Mouse (Mus musculus) lung, postnatal 36 days (tissue): ENCODE data around the gene Cldn2.
A peak's percentile ranks its signal among the peaks of the same experiment; 100 is the strongest.
"Not testable (repeated sequence)": the region's sequence is repeated elsewhere in the genome, so short reads cannot be mapped to it uniquely, and the experiment has no call there.

Experiments
- DNase-seq: peaks from one replicate; pipeline ENCODE4 v3.0.0; 2022; ENCODE audit warnings: mixed read lengths

Gene Cldn2

DNA sequence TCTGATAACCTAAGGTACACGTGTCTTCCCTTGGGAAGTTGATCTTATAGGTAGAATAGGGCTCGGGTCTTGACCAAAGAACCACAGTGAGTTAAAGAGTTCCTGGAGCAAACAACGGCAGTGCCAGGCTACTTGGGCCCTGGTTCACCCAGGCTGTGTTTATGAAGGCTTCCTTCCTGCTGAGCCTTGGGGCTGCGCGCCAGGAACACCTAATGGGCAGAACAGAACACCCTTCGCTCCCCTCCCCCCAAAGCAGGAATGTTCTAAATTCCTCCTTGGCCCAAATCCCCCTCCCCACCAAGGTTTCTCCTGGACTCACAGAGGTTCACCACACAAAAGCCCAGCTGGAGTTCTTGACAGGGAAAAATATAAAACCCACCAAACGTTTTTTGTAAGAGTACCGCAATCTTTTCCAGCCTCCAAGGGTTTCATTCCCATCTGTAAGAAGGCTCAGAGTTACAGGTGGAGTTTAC, at the start of gene Cldn2:
Cldn2 (plus strand) TSS at position 423 of the 473 bp plus-strand sequence.
- DNase-seq: peak; percentile 59

DNA sequence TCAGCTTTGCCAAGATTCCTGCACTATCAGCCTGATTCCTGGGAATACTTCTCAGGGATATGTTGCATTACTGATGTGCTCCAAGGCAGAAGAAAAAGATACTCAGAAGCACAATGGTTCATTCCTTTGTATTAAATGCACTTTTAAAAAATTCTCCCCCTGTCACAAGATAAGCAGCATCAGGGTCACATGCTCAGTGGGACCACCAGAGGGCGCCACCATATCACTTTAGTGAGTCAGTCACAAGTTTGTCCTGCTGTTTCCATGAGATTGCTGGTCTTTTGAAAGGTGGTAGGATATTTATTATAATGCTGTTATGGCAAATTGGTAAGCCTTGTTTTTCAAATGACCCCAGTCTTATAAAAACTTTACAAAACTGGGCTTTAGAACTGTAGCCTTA, 48.8 kb upstream of the Cldn2 start:
- peak; percentile 59 for DNase-seq

DNA sequence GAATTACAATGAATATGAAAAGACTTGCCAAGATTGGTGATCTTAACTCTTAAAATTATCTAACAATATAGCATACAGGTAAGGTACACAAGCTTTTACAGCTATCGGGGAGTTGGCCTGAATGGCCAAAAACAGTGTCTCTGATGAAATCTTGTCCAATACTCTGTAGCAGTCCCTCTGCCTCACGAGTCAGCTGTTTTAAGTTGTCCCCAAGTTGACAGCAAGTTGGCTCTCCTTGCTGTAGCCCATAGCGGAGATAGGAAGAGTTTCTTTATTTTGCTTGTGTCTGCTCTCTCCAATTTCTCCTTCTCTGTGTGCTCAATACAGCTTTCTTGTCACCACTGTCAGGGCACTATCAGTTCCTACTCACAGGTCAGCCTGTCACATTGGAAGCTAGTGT, 42.0 kb upstream of the Cldn2 start:
- not testable (repeated sequence) for DNase-seq

DNA sequence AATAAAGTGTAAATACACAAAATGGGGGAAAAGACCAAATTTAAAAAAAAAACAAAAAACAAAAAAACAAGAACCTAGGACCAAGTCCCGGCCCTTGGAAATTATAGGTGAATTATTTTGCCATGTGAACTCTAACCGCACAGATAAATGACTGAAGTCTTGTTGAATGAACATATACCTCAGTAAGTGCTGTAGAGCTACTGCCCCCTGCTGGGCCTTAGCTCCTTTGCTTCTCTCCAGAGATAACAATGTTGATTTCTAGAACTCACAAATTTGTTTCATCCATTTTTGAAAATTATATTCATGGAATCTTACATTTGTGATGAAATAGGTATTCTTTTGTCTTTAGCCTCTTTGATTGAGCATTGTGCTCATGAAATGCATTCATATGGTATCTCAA, 38.1 kb upstream of the Cldn2 start:
- DNase-seq: peak; percentile 64

DNA sequence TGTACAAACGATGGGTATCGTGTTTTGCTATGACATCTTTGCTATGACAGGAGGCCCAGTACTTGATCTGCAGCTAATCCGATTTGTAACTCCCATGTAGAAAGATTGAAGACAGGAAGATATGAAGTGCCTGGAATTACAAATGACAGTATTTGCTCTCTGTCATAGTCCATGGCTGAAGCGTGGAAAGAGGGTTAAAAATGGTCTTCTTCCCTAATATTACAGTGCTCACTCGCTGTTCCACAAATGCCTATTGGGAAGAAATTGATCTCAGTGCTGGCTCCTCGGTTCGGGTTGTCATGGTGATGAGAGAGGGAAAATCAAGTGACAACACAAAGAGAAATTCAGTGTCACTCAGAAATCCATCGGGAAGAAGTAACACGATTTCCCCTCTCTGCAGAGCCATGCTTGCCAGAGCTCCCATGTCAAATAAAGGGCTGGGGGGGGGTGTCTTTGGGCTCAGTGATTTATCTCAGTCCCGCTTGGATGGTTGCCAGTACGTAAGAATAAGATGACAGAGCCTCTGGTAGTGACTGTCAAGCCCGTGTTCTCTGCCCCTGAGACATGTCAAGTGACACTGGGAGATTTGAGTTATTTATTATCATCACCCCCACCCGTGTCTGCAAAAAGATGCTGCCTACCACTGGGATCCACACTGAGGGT, 30.5 kb upstream of the Cldn2 start:
- DNase-seq: no peak

DNA sequence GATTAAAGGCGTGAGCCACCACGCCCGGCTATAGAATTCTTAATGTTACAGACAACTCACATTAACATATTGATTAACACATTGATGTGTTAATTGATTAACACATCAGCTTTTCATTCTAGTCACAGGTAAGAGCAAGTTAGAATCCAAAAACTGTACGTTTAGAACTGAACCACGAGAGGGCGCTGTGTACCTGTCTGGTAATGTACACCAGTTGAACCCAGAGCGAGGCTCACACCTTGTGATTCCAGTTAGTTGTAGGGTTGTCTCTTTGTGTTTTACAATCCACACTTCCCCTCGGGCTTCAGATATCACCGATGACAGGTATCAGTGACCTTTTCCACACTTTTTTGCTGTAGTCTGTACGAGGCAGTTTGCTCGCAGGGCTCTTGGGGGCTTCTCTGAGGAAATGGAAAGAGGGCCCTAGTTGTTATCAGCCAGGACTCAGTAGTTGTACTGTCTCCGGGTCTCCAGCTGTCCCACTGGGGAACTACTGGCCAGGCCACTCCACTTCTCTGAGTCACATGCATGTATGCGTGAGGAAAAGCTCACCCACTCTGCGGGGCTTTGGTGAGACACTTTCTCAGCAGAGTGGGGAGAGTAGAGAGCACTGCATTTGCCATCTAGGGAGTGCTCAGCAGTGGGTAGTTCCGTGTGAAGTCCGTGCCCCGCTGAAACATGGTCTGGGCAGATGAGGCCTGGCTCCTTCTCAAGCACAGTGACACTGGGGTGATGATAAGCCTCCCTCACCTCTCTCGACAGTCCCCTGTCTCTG, 26.1 kb upstream of the Cldn2 start:
- DNase-seq: peak; percentile 42

DNA sequence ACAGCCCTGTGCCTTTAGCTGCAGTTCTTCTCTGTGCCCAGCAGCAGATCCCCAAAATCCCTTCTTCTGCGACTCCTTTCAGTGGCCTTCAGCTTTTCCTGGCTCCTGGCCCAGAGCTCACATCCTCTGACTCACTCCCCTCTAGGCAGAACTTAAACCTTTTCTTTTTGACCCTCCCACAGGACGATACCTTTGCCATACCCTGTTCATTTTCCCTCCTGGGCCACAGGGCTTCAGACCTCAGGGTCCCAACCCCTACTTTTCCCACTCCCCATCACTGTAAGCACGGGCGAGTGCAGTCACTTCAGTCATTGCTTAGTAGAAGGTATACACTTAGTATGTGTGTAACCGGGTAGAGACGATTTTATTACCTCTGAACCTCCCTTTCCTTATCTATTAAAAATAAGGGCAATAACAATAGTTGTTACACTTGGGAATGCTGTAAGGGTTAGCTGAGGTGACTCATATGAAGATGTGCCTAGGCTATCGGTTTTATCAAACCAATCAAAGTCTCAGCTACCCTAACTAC, 25.5 kb upstream of the Cldn2 start:
- peak; percentile 7 for DNase-seq

DNA sequence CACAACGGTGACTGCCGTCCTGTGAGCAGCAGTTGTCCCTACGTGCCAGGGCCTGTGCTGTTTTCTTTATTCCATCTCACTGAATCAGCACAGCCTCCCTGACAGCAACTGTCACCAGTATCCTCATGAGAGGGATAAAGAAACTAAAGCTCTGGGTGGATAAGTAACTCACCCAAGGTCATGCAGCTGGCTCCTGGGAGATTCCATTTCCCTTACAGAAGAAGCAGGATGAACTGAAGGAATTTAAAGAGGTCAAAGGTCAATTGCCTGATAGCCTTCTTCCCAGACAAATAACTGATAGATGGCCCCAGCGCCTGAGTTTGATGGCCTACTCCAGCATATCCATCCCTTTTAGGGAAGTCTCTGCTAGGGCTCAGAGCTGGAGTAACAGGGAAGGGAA, 23.3 kb upstream of the Cldn2 start:
- no peak for DNase-seq

DNA sequence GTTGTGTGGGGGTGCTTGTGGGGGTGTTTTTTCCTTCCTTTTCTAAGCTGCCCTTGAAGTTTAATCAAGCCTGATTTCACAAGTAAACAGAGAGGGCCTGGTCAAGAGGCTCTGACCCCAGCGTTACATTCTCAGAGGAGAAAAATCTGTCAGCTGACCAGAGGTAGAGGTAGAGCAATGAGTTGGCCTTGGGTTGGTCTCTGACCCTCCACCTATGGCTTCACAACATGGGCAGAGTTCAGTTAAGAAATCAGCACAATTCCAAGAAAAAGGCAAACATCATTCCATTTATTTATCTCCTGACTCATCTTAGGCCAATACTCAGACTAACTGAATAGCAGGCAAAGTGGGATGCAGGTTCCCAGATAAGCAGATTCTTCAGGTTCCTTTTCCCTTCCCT, 21.7 kb upstream of the Cldn2 start:
- no peak for DNase-seq

DNA sequence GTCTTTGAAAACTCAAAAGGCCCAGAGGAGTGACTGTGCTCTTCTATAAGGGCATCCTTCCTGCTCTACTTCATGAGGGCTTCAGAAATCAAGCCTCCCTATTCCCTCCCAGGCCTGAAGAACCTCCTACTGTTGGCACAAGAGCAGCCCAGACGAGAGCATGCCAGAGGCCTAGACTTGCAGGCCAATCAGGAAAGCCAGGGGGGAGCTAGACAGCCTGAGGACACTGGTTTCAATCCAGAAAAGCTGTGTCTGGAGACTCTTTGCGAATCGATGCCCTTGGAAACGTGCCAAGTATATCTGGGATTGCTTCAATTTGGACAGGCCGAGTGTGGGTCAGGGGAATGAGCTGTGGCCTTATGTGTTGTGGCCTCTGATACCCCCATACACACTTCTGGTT, 21.2 kb upstream of the Cldn2 start:
- peak; percentile 8 for DNase-seq

DNA sequence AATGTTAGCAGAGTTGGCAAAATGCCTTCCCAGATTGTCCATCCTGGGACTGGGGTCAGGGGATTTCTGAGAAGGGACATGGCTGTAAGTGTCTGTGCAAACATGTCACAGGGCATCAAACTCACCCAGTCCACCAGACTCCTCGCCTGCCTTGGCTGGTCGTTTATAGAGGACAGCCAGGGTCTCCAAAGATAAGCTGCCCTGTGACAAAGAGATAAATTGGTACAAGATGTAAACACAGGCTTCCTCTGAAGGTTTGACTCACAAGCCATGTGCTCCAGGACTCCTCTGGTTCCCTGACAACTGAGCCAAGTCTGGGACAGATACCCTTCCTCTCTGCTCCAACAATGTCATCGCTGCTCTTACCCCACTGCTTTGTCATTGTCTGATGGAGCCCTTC, 19.6 kb upstream of the Cldn2 start:
- peak; percentile 21 for DNase-seq

DNA sequence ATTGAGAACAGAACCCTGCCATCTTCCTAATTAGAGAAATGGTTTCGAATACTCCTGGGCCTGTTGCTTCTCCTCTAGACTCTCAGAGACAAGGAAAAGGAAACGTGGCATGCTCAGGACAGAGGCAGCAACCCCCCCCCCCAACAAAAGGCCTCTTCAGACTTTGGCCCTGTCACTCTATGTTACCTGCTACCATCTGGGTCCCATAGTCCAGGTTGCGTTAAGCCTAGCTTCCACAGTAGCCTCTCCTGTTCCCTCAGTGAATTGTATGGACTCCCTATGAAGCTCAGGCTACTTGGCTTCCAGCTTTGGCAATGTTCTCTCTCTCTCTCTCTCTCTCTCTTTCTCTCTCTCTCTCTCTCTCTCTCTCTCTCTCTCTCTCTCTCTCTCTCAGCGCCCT, 19.1 kb upstream of the Cldn2 start:
- DNase-seq: no peak

DNA sequence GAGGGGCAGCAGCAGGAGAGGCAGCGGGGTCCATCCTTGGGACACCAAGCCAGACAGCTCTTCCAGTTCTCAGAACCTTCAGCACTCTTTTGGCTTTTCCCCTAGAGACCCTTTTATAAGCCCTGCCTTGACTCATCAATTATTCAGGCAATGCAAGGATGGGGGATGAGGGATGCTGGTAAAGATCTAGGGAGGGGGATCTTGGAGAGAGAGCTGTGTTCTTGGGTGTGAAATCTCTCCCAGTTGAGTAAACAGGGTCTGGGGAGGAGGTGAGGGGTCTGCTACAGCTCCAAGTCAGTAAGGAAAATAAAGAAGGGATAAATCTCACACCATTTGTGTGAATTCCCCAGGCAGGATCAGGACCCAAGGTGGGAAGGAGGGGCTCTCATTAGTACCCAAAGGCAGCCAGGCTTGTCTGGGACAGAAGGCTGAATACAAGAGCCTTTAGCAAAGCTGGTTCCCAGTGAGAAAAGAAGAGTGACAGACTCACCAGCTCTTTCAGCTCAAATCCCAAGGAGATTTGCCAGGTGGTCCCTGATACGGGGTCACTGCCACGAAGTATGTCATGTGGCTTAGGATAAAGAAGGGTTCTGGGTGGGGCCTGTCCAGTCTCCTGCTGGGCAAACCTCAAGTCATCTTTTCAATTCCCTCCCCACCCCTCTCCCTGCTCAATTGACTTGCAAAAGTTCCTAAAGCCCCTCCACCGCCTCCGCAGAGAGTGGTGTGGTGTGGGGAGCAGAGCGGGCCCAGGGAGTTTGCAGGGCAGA, 18.2 kb upstream of the Cldn2 start, which contains the start of gene Ripply1:
Ripply1 (minus strand) TSS at position 76 of the 767 bp plus-strand sequence.
- no peak for DNase-seq

DNA sequence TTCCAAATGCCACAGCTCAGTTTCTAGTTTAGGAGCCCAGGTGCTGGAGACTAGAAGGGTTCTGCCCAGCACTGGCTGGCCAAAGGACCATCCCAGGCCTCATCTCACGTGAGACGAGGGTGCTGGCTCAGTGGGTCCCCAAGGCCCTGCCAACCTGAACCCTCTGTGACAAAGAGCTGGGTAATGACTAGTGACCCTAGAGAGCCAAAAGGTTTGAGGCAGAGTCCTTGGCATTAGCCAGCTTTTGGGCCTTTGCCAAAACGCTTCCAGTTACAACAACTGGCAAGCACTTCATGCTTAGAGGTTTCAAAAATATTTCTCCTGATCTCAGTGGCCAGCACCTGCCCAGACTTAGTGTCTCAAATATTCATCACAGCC, 17.6 kb upstream of the Cldn2 start:
- peak; percentile 53 for DNase-seq

DNA sequence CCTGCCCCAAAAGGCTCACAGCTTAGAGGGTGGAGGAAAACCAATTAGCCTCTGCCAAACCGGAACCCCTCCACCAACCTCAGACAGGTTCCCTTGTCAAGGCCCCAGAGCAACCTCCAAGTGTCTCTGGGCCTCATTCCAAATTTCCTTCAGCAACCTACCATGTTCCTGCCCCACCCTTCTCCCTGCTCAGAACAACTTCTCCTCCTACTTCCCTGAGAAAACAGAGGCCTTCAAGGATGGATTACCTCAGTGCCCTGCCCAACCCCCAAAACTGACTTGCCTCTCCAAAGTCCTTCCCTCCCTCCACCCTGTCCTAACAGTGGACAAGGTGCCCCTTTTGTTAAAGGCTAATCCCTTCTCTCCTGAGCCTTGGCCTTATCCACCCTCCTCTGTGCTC, 14.9 kb upstream of the Cldn2 start:
- peak; percentile 81 for DNase-seq

DNA sequence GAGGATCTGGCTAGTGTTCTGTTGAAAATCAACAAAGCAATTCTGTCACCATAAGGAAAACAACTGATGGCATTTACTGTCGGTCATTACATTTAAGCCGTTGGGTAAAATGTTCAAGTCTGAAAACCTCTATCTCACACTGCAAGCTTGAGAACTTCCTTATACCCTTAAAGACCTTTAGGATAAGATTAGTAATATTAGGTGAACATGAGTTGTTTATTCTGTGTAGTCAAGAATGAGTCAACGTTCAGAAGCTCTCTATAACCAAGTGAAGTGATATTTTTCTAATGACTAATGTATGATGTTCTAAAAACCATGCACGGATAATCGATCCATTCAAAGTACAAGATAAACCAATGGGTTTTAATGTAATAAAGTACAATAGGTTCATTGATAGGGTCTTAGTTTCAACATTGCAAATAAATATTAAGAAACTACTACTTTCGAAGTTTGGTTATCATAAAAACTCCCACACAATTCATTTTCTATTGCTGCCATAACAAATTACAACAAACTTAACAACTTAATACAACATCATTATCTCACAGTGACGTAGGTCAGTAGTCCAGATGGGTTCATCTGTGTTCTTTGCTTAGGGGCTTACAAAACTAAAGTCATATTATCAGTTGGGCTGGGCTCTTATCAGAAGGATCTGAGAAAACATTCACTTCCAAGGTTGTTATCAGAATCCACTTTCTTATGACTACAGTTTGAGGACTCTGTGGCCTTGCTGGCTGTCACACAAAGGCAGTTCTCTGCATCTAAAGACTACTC, 6.4 kb upstream of the Cldn2 start:
- no peak for DNase-seq

DNA sequence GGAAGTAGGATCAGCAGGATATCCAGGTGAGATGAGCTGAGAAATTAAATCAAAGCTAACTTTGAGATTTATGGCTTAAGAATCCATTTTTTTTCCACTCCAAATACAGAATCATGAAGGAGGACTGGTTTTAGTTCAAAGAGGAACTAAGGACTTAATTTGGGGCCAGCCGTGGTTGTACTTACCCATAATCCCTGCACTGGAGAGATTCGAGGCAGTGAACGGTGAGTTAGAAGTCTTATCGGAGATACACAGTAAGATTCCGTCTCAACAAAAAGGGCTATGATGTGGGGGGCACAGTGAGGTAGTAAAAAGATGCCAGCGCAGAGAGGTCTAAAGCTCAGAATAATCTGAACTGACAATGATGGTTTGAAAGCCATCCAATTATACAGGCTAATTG, 4.6 kb upstream of the Cldn2 start:
- DNase-seq: no peak

DNA sequence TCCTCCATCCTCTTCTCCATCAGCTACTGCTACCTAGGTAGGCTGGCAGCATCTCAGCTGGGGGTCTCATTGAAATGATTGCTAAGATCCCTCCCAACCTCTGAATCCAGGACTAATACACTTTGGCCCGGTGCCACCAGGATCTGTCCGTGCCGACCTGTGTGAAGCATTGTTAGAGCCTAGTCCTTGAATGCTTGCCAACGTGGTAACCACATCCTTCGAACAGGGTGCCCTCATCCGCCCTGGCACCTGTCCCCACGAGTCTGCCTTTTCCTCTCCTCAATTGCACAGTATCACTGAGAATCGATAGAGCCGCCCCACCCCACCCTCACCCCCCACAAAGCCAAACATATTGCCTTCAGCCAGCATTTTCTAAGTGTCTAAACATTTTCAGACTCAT, 2.8 kb upstream of the Cldn2 start:
- DNase-seq: peak; percentile 27

DNA sequence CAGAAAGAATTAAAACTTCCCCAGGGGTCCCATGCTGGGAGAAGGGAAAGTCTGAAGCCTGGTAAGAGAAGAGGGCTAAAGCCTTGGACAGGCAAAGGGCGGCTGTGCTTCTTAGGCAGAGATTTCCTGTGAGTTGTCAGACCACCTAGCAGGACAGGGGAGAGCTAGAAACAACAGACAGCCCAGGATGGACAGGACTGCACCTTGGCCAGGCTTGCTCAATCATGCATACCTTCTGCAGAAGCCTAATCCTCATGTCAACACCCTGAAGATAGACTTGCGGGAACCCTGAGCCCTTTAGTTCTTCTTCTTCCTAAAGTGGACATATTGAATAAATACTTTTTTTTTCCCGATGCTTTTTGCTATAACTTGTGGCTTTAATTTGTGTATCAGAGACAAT, 675 bp upstream of the Cldn2 start:
- no peak for DNase-seq

DNA sequence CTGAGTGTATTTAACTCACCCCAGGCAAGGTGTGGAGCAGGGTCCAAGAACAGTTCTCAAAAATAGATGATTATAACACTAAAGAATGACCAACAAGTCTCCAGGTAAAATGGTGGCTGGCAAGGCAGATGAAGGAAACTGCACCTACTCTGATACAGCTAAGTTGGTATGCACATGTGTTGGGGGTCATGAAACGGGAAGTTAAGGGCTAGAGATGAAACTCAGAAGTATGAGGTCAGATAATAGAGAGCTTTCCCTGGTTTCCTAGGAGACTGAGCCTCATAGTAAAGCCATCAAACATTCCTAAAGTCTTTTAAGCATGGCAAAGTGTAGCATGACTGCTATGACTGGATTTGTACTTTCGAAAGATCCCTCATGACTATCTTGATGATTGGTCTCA, 2.4 kb downstream of the Cldn2 start:
- no peak for DNase-seq

DNA sequence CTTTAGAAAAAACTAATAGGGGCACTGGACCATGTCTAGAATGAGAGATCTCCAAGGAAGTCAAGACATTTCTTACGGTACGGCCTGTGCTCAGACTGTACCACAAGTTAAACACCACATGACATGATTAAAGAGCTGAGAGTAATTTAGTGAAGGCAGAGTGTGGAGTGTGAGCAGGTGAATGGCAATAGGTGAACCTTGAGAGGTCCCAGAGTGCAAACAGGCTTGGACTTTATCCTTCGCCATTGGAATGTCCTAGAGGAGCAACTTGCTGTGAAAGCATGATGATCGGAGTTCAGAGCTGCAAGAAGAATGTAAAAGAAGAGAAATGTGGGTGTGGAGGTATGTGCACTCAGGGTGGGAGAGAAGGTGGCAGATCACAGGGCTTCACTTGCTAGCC, 5.3 kb downstream of the Cldn2 start:
- no peak for DNase-seq

DNA sequence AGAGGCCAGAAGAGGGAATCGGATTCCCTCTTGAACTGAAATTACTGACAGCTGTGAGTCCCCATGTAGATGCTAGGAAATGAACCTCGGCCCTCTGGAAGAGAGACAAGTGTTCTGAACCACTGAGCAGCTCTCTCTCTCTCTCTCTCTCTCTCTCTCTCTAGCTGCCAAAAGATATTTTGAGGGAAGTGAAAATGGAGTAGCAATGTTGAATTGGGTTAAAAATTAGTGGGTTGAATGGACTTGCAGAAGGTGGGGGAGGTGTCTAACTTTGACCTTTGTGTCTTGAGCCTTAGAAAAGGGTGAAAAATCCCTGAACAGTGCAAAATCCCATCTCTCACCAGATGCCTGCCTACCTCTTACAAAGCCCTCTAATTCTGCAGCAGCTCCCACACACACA, 6.8 kb downstream of the Cldn2 start:
- no peak for DNase-seq

DNA sequence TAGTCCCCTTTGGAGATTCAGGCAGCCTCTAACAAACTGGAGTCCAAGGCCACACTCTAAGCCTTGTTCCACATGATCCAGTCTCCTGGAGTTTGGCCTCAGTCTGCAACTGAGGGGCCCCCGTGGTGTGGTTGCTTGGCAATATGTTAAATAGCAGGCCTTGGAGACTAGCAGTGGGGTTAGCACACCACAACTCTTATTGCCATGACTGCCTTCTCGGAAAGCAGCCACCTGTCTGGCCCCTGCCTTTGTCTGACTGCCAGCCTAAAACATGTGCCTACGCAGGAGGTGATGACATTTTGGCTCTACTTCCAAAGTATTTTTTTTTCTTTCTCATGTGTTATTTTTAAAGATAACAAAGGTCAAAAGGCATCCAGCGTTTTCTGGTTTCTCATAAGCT, 7.5 kb downstream of the Cldn2 start:
- DNase-seq: no peak
